Mouse (Mus musculus) limb, embryonic 10.5 days (tissue): ENCODE results near the gene Hivep3. TPM values are rescaled to one million over a fixed set of nuclear protein-coding genes. Genes with fewer than 3 reads are reported as not detected.

Experiments used
- DNase-seq: peaks from one replicate; pipeline ENCODE4 v3.0.0-alpha.2; 2017; ENCODE audit warnings: low spot score
- H3K27ac ChIP-seq: fragments of 300-500 bp; sonication (generic); 2 replicates; pipeline ENCODE4 v1.5.1; 2016; ENCODE audit warnings: mild to moderate bottlenecking
- H3K27me3 ChIP-seq: fragments of 300-500 bp; sonication (generic); 2 replicates; pipeline ENCODE4 v1.6.1; 2016; ENCODE audit warnings: low read depth, mild to moderate bottlenecking; ENCODE audit not compliant: poor library complexity, severe bottlenecking
- H3K36me3 ChIP-seq: fragments of 300-500 bp; sonication (generic); 2 replicates; pipeline ENCODE4 v1.6.1; 2016; ENCODE audit warnings: mild to moderate bottlenecking, moderate library complexity
- H3K4me1 ChIP-seq: fragments of 300-500 bp; sonication (generic); 2 replicates; pipeline ENCODE4 v1.6.1; 2016
- H3K4me3 ChIP-seq: fragments of 300-500 bp; sonication (generic); 2 replicates; pipeline ENCODE4 v1.5.1; 2016; ENCODE audit warnings: mild to moderate bottlenecking, moderate library complexity
- H3K9me3 ChIP-seq: fragments of 300-500 bp; sonication (generic); replicated peaks from 2 replicates; pipeline ENCODE4 v1.6.1; 2016; ENCODE audit warnings: mild to moderate bottlenecking
- WGBS: fragments of 180-500 bp; shearing (Covaris S2); methylation state at CpG from one replicate; pipeline ENCODE4 v1.1.7; 2016; 5-methylcytosine and 5-hydroxymethylcytosine counted together
- polyA plus RNA-seq: library from polyadenylated mRNA; unstranded; fragments of >200 nt; fragmentation: Nextera tagmentation; extraction: Ambion mirVana; gene quantifications from 2 replicates; pipeline ENCODE4 v1.2.1, GENCODE M21; 2016

Hivep3 gene
- polyA plus RNA-seq, 1 experiment from 2014 or later, result 0.56 TPM

GRCm38 (mm10) chr4:119914194-119914593 lies 180.6 kb downstream of the Hivep3 start:
- no peaks in the 10 kb centered on the region for H3K27me3 ChIP-seq
- no peaks in the 10 kb centered on the region for H3K9me3 ChIP-seq
- DNase-seq, result no peak
- WGBS, result 43% methylated on average over 4 of the region's 4 CpGs
- no peaks in the 10 kb centered on the region for H3K36me3 ChIP-seq
- H3K27ac ChIP-seq, result no peak overlapping the region
- no peak overlapping the region for H3K4me3 ChIP-seq
- 0 out of 2 replicates have a peak, but pooled peaks cover 3% of the 10 kb centered on the region for H3K4me1 ChIP-seq

DNA sequence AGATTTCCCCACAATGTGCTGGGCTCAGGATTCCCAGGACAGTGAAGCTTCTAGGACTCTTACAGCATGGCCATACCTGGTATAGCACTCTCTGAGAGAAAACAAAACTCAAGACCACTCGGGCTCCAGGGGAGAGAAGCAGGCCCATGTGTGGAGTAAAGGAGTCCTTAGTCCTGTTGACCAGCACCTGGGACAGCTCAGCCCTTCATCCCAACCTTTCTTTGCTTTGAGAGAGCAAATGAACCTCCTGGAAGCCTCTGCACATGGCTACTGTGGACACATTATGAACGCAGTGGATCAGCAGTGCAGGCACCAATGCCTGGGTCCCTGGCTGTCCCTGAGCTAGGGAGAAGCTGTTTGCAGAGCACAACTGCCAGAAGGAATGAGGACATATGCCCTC lies 181.5 kb downstream of the Hivep3 start:
- no peak for DNase-seq
- 75% methylated on average over 2 of the region's 2 CpGs for WGBS
- Histone ChIP-seq H3K4me1 (0 out of 2 replicates have a peak, but pooled peaks cover 3% of the 10 kb centered on the region), H3K9me3 (no peaks in the 10 kb centered on the region), H3K27ac (no peak overlapping the region), H3K27me3 (no peaks in the 10 kb centered on the region), H3K36me3 (no peaks in the 10 kb centered on the region), H3K4me3 (no peak overlapping the region)

DNA sequence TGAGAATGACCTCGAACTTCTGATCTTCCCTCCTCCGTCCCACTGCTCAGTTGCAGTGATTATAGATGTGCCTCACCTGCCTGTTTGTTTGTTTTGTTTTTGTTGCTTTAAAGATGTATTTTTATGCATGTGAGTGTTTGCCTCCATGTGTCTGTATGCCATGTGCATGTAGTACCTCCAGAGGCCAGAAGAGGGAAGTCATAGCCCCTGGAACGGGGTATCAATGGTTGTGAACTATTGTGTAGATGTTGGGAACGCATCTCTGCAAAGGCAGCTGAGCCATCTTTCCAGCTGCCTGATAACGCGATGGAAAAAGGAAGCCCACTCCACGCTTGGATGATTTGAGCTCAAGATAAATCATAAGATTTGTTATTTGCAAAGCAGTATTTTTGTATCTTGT lies 183.9 kb downstream of the Hivep3 start:
- Histone ChIP-seq H3K4me3 (no peak overlapping the region), H3K36me3 (no peaks in the 10 kb centered on the region), H3K9me3 (no peaks in the 10 kb centered on the region), H3K4me1 (no peaks in the 10 kb centered on the region), H3K27me3 (no peaks in the 10 kb centered on the region), H3K27ac (no peak overlapping the region)
- WGBS, result 82% methylated on average over 7 of the region's 7 CpGs
- peak; percentile 38 for DNase-seq

- no peak for DNase-seq
- no peaks in the 10 kb centered on the region for H3K9me3 ChIP-seq
- 77% methylated on average over 5 of the region's 5 CpGs for WGBS
- no peaks in the 10 kb centered on the region for H3K27me3 ChIP-seq
- H3K4me3 ChIP-seq, result no peak overlapping the region
- H3K27ac ChIP-seq, result no peak overlapping the region
- H3K4me1 ChIP-seq, result no peaks in the 10 kb centered on the region
- no peaks in the 10 kb centered on the region for H3K36me3 ChIP-seq
Measured at GRCm38 (mm10) chr4:119919349-119919748, 185.8 kb downstream of the Hivep3 start.

DNA sequence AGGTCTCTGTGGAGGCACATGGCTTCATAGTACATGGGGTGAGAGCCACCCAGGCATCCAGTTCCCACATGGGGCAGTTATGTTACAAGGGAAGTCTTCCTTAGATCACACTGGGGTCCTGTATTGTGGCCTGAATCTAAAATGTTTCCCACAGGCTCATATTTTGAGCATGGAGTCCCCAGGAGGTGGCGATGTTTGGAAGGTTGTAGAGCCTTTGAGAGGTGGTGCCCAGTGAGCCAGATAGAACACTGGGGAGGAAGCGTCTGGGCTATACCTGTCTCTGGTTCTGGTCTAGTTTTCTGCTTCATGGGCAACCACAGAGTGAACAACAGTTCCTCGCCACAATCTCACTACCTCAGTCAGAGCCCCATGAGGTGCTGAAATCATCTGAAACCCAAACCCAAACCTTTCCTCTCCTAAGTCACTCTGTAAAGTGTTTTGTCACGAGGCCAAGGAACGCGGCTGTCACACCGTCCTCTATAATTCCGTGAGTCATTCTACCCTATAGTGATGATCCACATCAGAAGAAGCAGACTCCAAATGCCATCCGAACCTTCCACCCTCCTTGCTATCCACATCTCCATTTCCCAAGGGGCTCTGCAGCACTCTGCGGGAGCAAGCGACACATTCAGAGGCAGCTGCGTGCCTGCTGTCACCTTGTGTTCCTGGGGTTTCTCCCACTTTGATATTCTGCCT lies 187.6 kb downstream of the Hivep3 start:
- WGBS, result 82% methylated on average over 12 of the region's 12 CpGs
- H3K9me3 ChIP-seq, result no peaks in the 10 kb centered on the region
- H3K4me3 ChIP-seq, result no peak overlapping the region
- no peaks in the 10 kb centered on the region for H3K36me3 ChIP-seq
- no peak overlapping the region for H3K27ac ChIP-seq
- DNase-seq, result no peak
- no peaks in the 10 kb centered on the region for H3K4me1 ChIP-seq
- H3K27me3 ChIP-seq, result no peaks in the 10 kb centered on the region

DNA sequence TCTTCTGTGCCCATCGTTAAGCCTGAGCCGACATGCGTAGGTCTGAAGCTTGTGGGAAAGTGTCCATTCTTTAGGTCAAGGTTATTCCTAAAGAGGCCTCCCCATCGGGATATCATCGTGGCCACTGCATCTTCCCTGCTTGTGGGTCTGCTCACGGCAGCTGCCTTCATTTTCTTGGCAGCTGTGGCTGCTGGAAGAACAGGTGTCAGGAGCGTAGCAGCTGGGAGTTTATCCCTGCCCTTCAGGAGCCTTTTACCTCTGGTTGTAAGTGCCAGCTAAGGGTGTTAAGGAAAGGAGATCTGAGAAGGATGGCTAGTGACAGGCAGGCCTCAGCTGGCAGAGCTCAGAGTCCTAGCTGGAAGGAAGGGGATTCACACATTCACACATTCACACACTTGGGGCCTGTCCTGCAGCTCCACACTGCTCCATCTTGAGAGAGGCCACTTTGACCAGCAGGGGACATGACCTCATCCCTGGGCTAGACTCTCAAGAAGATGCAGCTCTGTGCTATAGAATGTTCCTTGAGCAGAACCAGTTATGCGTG lies 188.2 kb downstream of the Hivep3 start:
- H3K9me3 ChIP-seq, result no peaks in the 10 kb centered on the region
- 75% methylated on average over 8 of the region's 8 CpGs for WGBS

DNA sequence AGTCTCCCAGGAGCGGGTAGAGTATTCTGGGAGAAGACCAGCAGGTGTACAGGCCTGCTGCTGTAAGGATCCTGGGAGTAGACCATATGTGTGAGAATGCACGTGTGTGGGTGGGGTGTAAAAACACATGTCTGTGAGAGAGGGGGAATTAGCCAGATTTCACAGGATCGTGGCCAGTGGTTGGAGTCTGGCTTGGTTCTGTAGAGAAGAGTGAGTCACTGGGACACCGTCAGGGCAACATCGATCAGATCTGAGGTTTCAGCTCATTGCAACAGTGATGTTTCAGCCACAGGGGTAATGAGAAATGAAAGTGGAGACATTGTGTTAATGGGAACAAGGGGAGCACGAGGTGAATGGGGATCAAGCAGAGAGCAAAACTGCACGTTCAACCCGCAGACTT lies 189.4 kb downstream of the Hivep3 start:
- Histone ChIP-seq H3K4me3 (no peak overlapping the region), H3K4me1 (no peaks in the 10 kb centered on the region), H3K27me3 (no peaks in the 10 kb centered on the region), H3K9me3 (no peaks in the 10 kb centered on the region), H3K36me3 (no peaks in the 10 kb centered on the region), H3K27ac (no peak overlapping the region)
- 90% methylated on average over 8 of the region's 8 CpGs for WGBS
- DNase-seq, result no peak

More for the DNA sequence above, 188.2 kb downstream of the Hivep3 start:
- no peak for DNase-seq
- Histone ChIP-seq H3K4me3 (no peak overlapping the region), H3K36me3 (no peaks in the 10 kb centered on the region), H3K27ac (no peak overlapping the region), H3K27me3 (no peaks in the 10 kb centered on the region), H3K4me1 (no peaks in the 10 kb centered on the region)

- H3K36me3 ChIP-seq, result no peaks in the 10 kb centered on the region
- H3K4me3 ChIP-seq, result no peak overlapping the region
- no peak for DNase-seq
- no peak overlapping the region for H3K27ac ChIP-seq
- no peaks in the 10 kb centered on the region for H3K9me3 ChIP-seq
- no peaks in the 10 kb centered on the region for H3K27me3 ChIP-seq
- 92% methylated on average over 3 of the region's 3 CpGs for WGBS
- H3K4me1 ChIP-seq, result no peaks in the 10 kb centered on the region
Measured at GRCm38 (mm10) chr4:119923410-119923809, 189.8 kb downstream of the Hivep3 start.

- no peak overlapping the region for H3K4me3 ChIP-seq
- no peaks in the 10 kb centered on the region for H3K27me3 ChIP-seq
- DNase-seq, result no peak
- no peak overlapping the region for H3K27ac ChIP-seq
- no peaks in the 10 kb centered on the region for H3K36me3 ChIP-seq
- H3K9me3 ChIP-seq, result no peaks in the 10 kb centered on the region
- no peaks in the 10 kb centered on the region for H3K4me1 ChIP-seq
Measured at GRCm38 (mm10) chr4:119925052-119925451, 191.5 kb downstream of the Hivep3 start.

- Histone ChIP-seq H3K4me3 (no peak overlapping the region), H3K27ac (no peak overlapping the region), H3K9me3 (no peaks in the 10 kb centered on the region), H3K27me3 (peaks cover 5% of the 10 kb centered on the region; the same call in 1 of the 2 replicates), H3K36me3 (no peaks in the 10 kb centered on the region), H3K4me1 (peaks cover 17% of the 10 kb centered on the region)
- WGBS, result 52% methylated on average over 8 of the region's 8 CpGs
- DNase-seq, result no peak
Measured at GRCm38 (mm10) chr4:119931923-119932322, 198.3 kb downstream of the Hivep3 start.

GRCm38 (mm10) chr4:119932549-119933257 lies 199.1 kb downstream of the Hivep3 start:
- Histone ChIP-seq H3K9me3 (no peaks in the 10 kb centered on the region), H3K27ac (no peak overlapping the region), H3K4me1 (peaks cover 17% of the 10 kb centered on the region), H3K4me3 (no peak overlapping the region), H3K27me3 (peaks cover 5% of the 10 kb centered on the region; the same call in 1 of the 2 replicates), H3K36me3 (no peaks in the 10 kb centered on the region)
- DNase-seq, result no peak
- WGBS, result 30% methylated on average over 13 of the region's 13 CpGs

- Histone ChIP-seq H3K4me3 (no peak overlapping the region), H3K36me3 (no peaks in the 10 kb centered on the region), H3K4me1 (peaks cover 17% of the 10 kb centered on the region), H3K9me3 (no peaks in the 10 kb centered on the region), H3K27ac (no peak overlapping the region), H3K27me3 (peaks cover 5% of the 10 kb centered on the region; the same call in 1 of the 2 replicates)
- no peak for DNase-seq
- 91% methylated on average over 4 of the region's 4 CpGs for WGBS
Measured at GRCm38 (mm10) chr4:119934901-119935300, 201.3 kb downstream of the Hivep3 start.

DNA sequence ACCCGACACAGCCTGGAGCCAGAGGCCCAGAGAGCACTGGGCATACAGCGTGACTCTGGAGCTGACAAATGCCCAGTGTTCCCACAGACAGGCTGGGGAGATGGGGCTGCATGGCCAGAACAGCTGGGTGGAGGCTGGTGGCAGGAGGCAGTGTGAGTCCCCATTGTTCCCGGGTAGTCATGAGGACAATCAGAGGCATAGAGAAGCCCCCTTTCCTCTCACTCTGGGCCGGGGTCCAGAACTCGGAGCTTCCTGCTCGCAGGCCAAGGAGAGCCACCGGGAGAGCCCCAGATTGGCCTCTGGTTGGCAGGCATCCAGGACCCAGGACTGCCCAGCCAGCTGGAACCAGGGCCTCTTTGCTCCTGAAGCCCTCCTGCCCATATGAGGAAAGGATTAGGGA lies 204.3 kb downstream of the Hivep3 start:
- 86% methylated on average over 7 of the region's 7 CpGs for WGBS
- H3K27me3 ChIP-seq, result peaks cover 5% of the 10 kb centered on the region; the same call in 1 of the 2 replicates
- no peaks in the 10 kb centered on the region for H3K36me3 ChIP-seq
- DNase-seq, result no peak
- no peak overlapping the region for H3K27ac ChIP-seq
- no peak overlapping the region for H3K4me3 ChIP-seq
- peaks cover 5% of the 10 kb centered on the region for H3K4me1 ChIP-seq
- H3K9me3 ChIP-seq, result no peaks in the 10 kb centered on the region
